Mouse (Mus musculus) left cerebral cortex, postnatal 10 days (tissue): ENCODE data around the gene Myo1d. TPM values are rescaled to one million over a fixed set of nuclear protein-coding genes. Genes with fewer than 3 reads are reported as not detected.

Experiments
- DNase-seq, 2 experiments: peaks; one replicate each; pipeline ENCODE4 v3.0.0; 2021 to 2022; ENCODE audit warnings: low spot score in 2 of 2, mixed read lengths in 1 of 2; ENCODE audit errors: extremely low spot score in 1 of 2
- intact Hi-C: fragments of 180-260 bp; cut with DNase I; formaldehyde crosslinking; loops from one replicate; pipeline ENCODE4 v1.15.1; 2025
- total RNA-seq, 2 experiments: library from RNA; stranded (reverse); gene quantifications; 2 replicates each; pipeline ENCODE4 v1.2.3; 2021

Myo1d gene
- total RNA-seq, 2 experiments from 2014 or later = 3.1 TPM

DNA sequence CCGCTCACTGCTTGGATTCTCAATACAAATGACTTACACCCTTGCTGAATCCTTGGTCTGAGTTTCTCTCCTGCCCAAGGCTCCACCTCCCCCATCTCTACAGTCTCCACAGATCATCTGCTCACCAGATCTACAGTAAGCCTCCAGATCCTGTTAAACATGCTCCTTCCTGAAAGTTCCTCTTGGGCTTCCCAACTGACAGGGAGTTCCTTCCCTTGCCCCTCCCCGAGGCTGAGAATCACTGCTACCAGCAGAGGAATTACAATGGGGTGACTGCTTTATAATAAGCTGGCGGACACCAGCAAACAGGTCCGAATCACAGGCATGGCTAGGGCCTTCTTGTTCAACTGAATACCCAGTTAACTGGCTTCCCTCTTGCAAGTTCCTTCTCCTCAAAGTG lies 256.4 kb downstream of the Myo1d start:
- no peak for DNase-seq
- intact Hi-C loops = loop anchor here (5.0 kb wide), 1 partner anchor 34 kb away; no protein-coding TSS in a partner anchor

DNA sequence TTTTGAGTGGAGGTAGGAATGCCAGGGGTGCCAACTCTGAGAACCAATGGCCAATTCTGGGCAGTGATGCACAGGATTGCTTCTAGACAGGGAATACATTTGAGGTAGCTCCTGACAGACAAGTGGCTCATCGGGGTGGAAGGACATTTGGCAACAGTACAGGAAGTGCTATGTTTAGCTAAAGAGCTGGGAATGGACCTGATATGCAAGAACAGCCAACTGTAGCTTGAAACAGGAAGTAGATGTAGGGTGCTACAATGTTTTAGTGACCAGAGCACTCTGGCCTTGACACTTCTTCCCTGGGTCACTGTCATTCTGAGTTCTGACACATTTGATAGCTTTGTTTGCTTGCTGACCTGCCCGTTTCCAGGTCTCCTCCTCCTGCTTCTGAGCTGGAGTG lies 257.0 kb downstream of the Myo1d start:
- DNase-seq = no peak
- intact Hi-C loops = loop anchor here (5.0 kb wide), 1 partner anchor 34 kb away; no protein-coding TSS in a partner anchor

DNA sequence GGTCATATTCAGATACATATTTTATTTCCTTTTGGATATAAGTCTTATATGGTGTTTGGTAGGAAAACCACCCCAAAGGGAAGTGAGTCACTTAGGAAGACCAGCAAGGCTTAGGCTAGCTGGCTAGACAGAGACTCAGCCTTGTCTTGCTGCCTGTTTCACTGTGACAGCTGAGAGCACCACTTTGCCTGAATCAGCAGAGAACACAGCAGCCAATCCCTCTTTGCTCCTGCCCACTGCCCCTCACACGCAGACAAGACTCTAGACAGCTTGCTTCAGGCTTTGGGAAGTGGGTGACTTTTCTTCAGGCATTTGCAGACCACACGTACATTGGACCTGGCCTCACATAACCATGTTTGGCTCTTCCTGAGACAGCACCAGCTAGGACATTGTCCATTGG lies 258.7 kb downstream of the Myo1d start:
- no peak for DNase-seq
- intact Hi-C loops = loop anchor here (5.0 kb wide), 1 partner anchor 36 kb away; no protein-coding TSS in a partner anchor

DNA sequence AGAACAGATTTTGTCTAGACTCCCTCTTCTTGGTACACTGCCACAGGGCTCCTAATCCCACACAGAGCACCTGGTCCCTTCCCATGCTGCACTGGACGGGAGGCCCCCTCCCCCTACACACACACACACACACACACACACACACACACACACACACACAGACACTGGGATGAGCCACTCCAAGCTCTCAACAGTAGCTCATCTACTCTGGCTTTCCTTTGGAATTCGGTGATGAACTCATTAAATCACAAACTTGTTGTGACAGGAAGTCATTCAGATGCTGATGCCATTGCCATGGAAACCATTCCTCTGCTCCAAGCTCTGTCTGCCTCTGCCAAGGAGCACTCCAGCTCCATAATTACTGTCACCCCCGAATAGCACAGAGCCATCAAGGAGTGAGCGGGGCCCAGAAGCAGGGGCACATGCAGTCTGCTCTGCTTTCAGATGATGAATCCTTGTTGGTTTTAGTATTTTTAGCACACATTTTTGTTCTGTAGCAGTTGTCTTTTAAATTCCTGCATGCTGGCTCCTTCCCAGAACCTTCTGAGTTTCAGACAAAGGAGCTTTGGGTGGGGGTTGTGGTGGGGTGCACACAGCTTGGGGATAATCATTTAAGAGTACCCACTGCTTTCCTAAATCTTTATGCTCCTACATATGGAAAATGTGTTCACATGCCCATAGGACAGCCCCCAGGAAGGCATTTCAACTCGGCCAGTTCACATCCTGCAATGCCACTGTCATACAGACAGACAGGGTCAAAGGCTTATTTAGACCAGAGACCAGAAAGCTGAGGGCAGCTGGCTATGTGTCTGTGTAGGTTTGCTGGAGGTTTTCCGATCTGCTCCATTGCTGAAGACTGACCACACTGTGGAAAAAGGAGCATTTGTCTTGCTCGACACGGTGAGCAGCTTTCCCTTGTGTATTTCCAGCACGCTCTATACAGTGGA lies 261.1 kb downstream of the Myo1d start:
- peak; percentile 56 to 84 for DNase-seq
- intact Hi-C loops = loop anchor here (5.0 kb wide), 1 partner anchor 36 kb away; no protein-coding TSS in a partner anchor

DNA sequence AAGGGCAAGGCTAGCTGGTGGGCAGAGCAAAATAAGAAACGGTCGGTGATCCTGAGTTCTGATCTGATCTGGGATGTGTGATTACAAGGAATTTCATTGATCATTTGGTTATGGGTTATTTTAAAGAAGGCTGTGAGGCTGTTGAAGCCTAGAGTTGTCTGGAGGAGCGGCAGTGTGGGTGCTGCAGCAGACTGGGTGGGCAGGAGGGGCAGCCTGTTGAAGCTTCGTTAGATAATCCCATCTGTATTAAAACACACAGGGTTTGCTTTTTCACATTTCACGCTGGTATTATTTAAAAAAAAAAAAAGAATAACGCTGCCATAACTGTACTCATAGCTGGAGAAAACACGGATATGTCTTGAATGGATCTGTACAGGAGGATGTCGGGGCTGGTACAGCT lies 263.9 kb downstream of the Myo1d start:
- intact Hi-C loops = loop anchor here (5.0 kb wide), 1 partner anchor 34 kb away; no protein-coding TSS in a partner anchor
- no peak for DNase-seq

DNA sequence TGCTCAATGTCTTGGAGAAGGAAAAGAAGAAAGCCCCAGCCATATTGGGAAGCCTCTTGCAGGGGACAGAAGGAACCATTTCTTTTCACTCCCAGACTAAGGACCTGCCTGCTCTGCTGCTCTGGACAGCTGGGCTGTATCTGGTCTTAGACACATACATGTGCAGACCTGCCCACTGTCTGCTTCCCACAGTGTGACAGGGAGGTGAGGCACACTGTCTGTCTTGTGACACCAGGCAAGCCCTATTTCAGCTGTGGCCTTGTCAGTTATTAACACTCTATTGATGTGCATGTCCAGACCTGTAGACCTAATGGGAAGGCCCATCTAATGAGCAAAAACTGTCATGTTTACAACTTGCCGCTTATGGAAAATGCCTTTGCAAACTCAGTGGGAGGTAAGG lies 264.5 kb downstream of the Myo1d start:
- intact Hi-C loops = loop anchor here (5.0 kb wide), 1 partner anchor 33 kb away; no protein-coding TSS in a partner anchor
- DNase-seq = no peak

DNA sequence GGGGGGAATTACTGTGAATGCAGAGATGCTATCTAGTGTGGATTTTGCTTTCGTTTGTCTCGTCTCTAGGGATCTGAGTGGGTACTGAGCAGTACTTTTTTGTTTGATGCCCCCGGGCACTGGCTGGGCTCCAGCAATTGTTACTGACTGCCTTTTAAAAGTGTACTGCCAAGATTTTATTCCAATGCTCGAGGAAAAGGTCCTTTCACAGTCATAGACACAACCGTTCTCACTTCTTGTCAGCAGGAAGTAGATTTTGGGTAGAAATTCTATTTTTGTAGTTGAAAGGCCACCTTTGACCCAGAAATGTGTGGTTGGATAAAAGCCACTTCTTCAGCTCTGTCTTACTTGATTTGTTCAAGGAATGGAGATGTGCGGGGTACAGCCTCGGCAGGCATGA lies 266.0 kb downstream of the Myo1d start:
- intact Hi-C loops = no loop called here
- peak in 1 of 2 experiments; percentile 50 for DNase-seq

DNA sequence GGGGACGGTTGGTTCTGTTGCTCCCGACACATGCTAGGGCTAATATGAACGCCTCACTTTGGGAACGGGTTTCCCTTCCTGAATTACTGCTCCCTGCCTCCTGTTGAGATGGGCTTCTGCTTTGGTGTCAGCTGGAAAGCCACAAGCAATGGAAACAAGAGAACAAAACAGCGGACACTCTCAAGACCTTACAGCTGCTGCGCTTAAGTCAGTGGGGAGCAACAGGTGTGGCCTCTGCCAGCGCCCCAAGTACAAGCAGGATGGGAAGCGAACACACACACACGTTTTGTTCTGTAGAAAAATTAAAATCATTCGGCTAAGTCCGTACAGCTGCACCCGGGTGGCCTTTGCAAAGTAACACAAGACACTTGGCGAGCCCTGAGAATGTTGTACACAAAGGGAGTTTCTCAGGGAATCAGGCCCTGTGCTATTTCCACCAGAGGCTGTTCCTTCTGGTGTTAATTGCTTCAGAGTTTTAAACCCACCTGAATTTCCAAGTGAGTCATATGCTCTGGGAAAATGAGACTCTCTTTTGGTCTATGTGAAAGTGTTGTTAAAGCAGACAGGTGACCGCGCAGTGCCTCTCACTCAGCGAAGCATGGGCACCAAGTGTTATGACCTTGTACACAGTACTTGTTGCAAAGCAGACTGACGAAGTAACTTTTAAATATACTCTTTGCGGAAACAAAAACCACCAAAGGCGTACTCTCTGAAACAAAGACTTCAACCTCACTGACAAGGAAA lies 267.3 kb downstream of the Myo1d start:
- no peak for DNase-seq
- intact Hi-C loops = no loop called here

DNA sequence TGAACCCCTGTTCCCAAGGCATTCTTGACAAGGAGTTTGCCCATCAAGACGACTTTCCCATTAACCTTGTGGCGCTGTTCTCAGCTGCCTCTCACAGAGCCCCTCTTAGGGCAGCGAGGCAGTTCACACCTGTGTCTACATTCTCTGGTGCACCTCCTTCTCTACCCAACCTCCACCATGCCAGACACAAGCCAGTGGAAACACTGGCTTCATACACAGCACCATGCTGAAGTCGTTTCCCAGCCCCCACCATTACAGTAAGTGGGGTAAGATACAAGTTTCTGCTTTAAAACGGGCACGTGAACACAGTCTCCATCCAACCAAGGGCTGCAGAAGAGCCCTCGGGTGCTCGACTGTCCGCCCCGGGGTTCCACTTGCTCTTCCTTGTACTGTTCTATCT lies 269.7 kb downstream of the Myo1d start:
- no peak for DNase-seq
- intact Hi-C loops = no loop called here

DNA sequence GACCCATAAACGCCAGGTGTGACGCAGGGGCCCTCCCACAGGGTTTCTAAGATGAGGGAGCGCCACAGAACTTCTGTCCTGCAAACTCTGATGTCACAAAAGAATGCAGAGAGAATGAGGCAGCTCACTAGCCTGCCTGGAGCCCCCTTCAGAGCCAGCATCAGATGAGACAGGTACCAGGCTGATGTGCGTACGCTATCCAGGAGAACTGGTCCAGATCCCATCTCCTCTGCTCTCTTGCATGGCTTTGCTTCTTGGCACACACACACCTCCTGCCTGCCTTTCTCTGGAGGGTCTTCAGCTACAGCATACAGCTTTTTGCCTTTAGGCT lies 270.7 kb downstream of the Myo1d start:
- intact Hi-C loops = loop anchor here (5.0 kb wide), 1 partner anchor 93 kb away; no protein-coding TSS in a partner anchor
- DNase-seq = no peak

DNA sequence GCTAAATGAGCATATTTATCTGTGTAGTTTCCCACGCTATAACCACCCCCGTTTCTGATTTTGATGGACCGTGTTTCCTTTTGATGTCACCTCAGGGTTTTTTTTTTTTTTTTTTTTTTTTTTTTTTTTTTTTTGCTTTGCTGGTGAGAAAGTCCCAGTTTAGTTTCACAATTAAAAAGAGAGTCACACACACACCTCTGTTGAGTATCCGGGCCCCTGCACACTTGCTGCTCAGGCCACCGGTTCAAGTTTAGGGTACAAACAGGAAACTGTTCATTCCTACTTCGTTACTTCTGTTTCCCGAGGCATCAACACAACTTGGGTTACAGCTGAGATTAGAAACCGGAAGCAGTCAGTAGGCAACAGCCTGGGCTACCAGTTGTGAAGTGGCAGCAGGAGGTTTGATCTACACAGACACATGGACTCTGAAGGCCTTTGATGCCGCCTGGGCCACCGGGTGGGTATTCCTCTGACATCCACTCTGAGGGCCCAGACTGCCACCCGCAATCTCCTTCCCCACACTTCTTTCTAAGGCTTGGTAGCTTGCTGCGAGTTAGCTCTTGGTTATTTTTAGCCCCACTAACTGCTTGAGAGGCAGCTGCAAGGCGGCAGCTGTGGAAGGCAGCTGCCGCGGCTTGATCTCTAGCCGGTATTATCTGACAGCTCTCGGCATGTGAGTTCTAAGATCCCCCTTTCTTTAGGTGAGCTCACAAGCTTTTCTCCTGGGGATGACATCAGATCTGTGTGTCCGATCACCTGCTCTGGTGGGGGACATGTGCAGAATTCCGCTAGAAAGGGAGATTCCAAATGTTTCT lies 271.3 kb downstream of the Myo1d start:
- intact Hi-C loops = loop anchor here (5.0 kb wide), 1 partner anchor 94 kb away; no protein-coding TSS in a partner anchor
- no peak for DNase-seq

DNA sequence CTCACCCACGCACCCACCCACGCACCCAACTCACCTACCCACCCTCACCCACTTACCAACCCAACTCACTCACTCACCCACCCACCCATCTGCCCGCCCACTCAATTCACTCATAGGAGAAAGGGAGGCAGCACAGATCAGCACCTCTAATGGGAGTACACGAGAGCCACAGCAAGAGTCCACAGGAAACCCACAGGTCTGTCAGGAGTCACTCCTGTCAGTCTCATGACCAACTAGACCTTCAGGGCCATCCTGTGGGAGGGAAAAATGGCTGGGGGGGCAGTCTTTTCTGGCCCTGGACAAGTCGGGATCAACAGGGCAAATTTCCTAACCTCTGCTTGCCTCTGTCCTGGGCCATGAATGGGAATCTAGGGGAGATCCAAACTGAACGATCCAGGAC lies 272.0 kb downstream of the Myo1d start:
- intact Hi-C loops = loop anchor here (5.0 kb wide), 1 partner anchor 95 kb away; no protein-coding TSS in a partner anchor

DNA sequence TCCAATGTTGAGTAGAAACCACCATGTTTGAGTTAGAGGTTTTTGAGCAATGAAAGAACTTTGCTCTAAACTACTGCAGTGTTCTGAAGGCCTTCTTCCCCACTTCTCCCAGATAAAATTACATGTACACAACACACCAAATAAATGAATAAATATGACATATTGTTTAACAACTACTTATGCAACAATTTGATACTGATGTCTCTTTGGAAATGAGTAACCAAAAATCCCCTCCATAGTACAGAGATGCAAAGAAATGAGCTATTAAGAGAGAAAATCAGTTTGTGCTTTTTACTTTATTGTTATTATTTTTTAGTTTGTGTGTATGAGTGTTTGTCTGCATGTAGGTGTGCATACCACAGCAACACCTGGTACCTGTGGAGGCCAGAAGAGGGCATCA lies 273.3 kb downstream of the Myo1d start:
- intact Hi-C loops = loop anchor here (5.0 kb wide), 1 partner anchor 96 kb away; no protein-coding TSS in a partner anchor
- DNase-seq = no peak

More for the DNA sequence above, 272.0 kb downstream of the Myo1d start:
- DNase-seq = no peak

DNA sequence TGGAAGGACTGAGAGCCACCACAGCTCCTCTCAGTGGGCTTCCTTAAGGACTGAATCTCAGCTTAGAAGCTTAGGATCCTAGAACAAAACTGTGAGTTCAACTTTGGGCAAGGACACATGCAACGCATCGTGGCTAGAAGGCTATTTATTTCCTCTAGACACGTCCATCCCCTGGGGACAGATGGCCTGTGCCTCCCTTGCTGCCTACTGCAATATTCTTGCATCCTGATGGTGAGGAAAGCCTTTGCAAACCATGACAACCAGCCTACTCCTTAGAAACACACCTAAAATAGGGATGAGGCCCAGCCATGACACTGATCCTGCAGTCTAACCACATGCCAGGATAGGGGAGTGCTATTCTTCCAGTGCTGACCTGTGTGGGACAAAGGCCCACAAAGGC lies 274.2 kb downstream of the Myo1d start:
- intact Hi-C loops = loop anchor here (2.0 to 5.0 kb wide), 2 partner anchors 25 to 97 kb away; no protein-coding TSS in a partner anchor
- no peak for DNase-seq

DNA sequence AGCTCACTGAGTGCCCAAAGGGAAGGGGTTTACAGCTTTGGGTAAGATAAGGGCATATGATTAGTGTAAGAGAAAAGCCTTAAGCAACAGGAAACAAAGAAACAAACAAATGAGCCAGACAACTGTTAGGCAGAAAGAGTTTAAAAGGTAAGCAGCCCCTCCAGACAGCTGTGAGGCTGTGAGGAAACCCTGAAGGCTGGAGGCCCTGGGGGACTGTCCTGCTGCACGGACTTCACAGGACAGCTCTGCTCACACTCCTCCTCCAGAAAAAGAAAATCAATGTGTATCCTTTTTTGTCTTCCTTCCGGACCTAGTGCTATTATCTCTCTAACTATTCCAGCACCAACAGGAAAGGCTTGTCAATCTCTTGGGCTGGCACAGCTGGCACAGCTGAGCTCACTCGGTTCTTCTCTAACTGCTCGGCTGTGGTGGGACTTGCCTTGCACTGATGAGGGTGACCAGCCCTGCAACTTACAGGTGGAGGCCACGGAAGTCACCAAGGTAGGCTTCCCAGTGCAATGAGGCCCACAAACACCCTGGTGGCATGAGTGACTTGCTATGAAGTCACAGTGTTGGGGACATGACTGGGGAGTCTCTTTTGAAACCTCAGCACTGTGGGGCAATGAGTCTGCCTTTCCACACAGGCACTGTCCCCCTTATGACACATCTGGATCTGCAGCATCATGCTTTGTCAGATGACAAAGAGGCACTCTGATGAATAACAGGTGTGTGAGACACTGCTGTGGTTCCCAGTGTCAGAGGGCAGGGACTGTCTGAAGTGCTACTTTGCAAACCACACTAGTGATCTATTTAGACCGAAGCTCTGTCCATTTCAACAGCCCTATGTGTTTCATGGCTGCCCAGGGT lies 275.1 kb downstream of the Myo1d start:
- intact Hi-C loops = loop anchor here (2.0 to 5.0 kb wide), 2 partner anchors 24 to 98 kb away; no protein-coding TSS in a partner anchor
- no peak for DNase-seq

DNA sequence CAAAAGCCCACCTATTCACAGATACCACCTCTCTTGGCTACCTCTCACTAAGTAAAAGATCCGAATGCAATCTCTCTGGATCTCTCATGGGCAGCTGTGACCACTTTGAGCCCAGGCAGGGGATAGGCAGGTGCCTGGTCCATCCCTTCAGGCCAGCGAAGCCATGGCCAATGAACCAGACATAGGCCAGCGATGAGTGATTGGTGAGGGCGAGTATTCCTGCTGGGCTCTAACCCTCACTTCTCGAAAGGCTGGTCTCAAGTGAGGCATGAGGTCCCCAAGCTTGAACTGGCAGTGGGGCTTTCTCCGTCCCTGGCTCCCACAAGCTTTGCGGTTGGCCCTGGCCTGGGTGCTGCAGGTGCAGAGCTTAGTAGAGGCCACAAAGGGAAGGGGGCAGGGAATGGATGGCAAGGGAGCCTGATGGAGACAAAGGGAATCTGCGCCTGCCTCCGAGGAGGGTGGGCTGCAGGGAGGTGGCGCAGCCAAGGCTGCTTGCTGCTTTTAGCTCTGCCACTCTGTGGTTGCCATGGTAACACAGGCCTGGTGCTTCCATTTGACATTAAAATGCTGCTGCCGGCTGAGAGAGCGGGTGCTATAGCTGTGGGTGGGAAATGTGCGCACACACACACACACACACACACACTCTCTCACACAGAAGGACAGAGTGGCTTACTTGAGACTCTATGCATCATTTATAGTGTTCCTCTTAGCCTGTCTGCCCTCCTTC lies 275.9 kb downstream of the Myo1d start:
- intact Hi-C loops = loop anchor here (2.0 kb wide), 1 partner anchor 23 kb away; no protein-coding TSS in a partner anchor
- DNase-seq = peak; percentile 88 to 97

DNA sequence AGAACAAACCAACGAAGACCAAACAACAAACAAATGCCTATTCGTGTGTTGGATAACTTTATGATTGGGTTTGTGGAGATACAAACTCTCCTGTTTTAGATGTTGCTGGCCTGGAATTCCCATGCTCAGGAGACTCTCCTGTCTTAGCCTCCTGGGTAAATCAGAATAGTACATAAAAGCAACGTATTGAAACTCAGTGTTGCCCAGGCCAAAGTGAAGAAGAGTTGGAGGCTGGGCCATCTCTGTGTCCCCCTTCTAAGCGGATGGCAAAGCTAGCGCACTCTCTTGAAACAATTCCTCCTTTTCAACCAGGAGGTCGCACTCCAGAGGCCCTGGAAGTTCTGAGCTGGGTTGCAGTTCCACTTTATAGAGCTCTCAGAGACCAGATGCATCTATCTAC lies 276.5 kb downstream of the Myo1d start:
- no peak for DNase-seq
- intact Hi-C loops = no loop called here
